Mouse (Mus musculus): ENCODE results near the gene Sh3pxd2b. TPM values are rescaled to one million over a fixed set of nuclear protein-coding genes. Genes with fewer than 3 reads are reported as not detected.
A peak's percentile ranks its signal among the peaks of the same experiment; 100 is the strongest.

The Sh3pxd2b gene
- polyA plus RNA-seq, 1 experiment from 2014 or later: 10.0 TPM

GRCm38 (mm10) chr11:32376086-32376485 is 28.5 kb downstream of the Sh3pxd2b start:
- 95% methylated on average over 1 of the region's 1 CpGs for WGBS
- H3K4me1 ChIP-seq (ENCODE audit: control insufficient read depth, insufficient read depth, low read length): no peaks in the 10 kb centered on the region
- no peak overlapping the region for H3K4me2 ChIP-seq (ENCODE audit: low read depth, low read length)
- H3K9ac ChIP-seq (ENCODE audit: low read length): no peak overlapping the region
- H3K4me3 ChIP-seq (ENCODE audit: low read length): no peak overlapping the region
- H3K27me3 ChIP-seq (ENCODE audit: control insufficient read depth, insufficient read depth, low read length): no peaks in the 10 kb centered on the region
- H3K36me3 ChIP-seq (ENCODE audit: control insufficient read depth, insufficient read depth): peaks cover 12% of the 10 kb centered on the region
- ATAC-seq (replicated peaks; ENCODE audit: extremely low read depth, insufficient read depth, low FRiP score): no peak
- H3K27ac ChIP-seq (ENCODE audit: low read length): no peak overlapping the region
- H3K9me3 ChIP-seq (replicated peaks; ENCODE audit: control insufficient read depth, low read length): no peaks in the 10 kb centered on the region

- H3K27me3 ChIP-seq (ENCODE audit: control insufficient read depth, insufficient read depth, low read length): no peaks in the 10 kb centered on the region
- no peak overlapping the region for H3K27ac ChIP-seq (ENCODE audit: low read length)
- H3K4me1 ChIP-seq (ENCODE audit: control insufficient read depth, insufficient read depth, low read length): peaks cover 11% of the 10 kb centered on the region; the same call in 1 of the 2 replicates
- H3K36me3 ChIP-seq (ENCODE audit: control insufficient read depth, insufficient read depth): peaks cover 14% of the 10 kb centered on the region
- no peak overlapping the region for H3K9ac ChIP-seq (ENCODE audit: low read length)
- no peak overlapping the region for H3K4me3 ChIP-seq (ENCODE audit: low read length)
- ATAC-seq (replicated peaks; ENCODE audit: extremely low read depth, insufficient read depth, low FRiP score): no peak
- H3K9me3 ChIP-seq (replicated peaks; ENCODE audit: control insufficient read depth, low read length): no peaks in the 10 kb centered on the region
- no peak overlapping the region for H3K4me2 ChIP-seq (ENCODE audit: low read depth, low read length)
Measured at GRCm38 (mm10) chr11:32379910-32380309, 32.3 kb downstream of the Sh3pxd2b start.

GRCm38 (mm10) chr11:32383341-32384134 is 35.9 kb downstream of the Sh3pxd2b start:
- Histone ChIP-seq H3K36me3 (ENCODE audit: control insufficient read depth, insufficient read depth) (peaks cover 9% of the 10 kb centered on the region), H3K4me3 (ENCODE audit: low read length) (no peak overlapping the region), H3K9me3 (replicated peaks; ENCODE audit: control insufficient read depth, low read length) (no peaks in the 10 kb centered on the region), H3K4me1 (ENCODE audit: control insufficient read depth, insufficient read depth, low read length) (peaks cover 11% of the 10 kb centered on the region; the same call in 1 of the 2 replicates), H3K4me2 (ENCODE audit: low read depth, low read length) (no peak overlapping the region), H3K9ac (ENCODE audit: low read length) (no peak overlapping the region), H3K27ac (ENCODE audit: low read length) (peak overlapping the region; percentile 90), H3K27me3 (ENCODE audit: control insufficient read depth, insufficient read depth, low read length) (no peaks in the 10 kb centered on the region)
- ATAC-seq (replicated peaks; ENCODE audit: extremely low read depth, insufficient read depth, low FRiP score): peak; percentile 93
- 38% methylated on average over 10 of the region's 10 CpGs for WGBS

DNA sequence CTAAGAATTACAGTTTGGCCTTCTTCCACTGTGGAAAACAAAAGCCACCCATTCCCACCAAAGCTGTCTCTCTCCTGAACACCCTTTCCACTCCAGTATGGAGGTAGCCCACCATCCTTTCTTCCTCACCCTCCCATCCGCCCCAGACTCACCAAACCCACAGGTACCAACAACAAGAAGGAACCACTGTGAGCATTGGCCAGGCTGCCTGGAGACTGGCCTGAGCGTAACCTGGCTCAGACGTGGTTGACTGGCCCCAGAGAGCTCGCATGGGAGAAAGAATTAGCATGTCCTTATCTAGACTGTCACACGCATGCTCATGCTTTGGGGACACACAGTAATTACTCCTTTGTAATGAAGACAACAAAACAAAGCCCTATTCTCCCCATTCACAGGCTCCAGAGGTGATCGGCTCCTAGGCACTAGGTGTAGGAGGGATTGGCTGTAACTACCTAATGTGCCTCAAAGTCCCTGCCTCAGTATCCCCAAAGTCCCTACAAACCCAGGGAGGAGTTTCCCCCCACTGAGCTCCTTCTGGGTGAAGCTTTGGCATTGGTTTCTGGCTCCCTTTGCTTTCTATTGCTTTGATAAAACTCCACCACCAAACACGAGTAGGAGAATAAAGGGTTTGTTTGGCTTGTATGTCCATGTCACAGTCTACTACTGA is 36.6 kb downstream of the Sh3pxd2b start:
- peaks cover 11% of the 10 kb centered on the region; the same call in 1 of the 2 replicates for H3K4me1 ChIP-seq (ENCODE audit: control insufficient read depth, insufficient read depth, low read length)
- no peak overlapping the region for H3K4me2 ChIP-seq (ENCODE audit: low read depth, low read length)
- no peaks in the 10 kb centered on the region for H3K9me3 ChIP-seq (replicated peaks; ENCODE audit: control insufficient read depth, low read length)
- H3K36me3 ChIP-seq (ENCODE audit: control insufficient read depth, insufficient read depth): peaks cover 9% of the 10 kb centered on the region
- H3K9ac ChIP-seq (ENCODE audit: low read length): no peak overlapping the region
- peak; percentile 8; the same call in 1 of the 2 replicates for ATAC-seq (replicated peaks; ENCODE audit: extremely low read depth, insufficient read depth, low FRiP score)
- WGBS: 64% methylated on average over 7 of the region's 7 CpGs
- no peaks in the 10 kb centered on the region for H3K27me3 ChIP-seq (ENCODE audit: control insufficient read depth, insufficient read depth, low read length)
- peak overlapping the region; percentile 90 for H3K27ac ChIP-seq (ENCODE audit: low read length)
- H3K4me3 ChIP-seq (ENCODE audit: low read length): no peak overlapping the region

DNA sequence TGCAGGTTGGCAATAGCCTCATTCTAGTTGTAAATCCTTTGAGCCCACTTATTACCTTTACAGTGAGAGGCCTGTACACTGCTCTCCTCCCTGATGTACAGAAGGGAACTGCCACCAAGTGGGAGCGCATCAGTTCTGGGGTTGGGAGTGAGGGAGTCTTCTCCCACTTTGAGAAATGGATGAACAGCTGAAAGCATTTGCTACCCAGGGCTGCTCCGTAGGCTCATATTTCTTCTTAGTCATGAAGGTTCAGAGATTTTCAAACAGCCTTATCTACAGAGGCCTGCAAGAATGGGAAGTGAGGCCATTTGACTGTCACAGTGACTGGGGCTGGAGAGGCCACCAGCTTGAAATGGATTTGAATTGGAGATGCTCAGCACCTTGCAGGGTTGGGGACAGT is 38.4 kb downstream of the Sh3pxd2b start:
- H3K4me2 ChIP-seq (ENCODE audit: low read depth, low read length): no peak overlapping the region
- WGBS: 73% methylated on average over 2 of the region's 2 CpGs
- ATAC-seq (replicated peaks; ENCODE audit: extremely low read depth, insufficient read depth, low FRiP score): no peak
- no peak overlapping the region for H3K9ac ChIP-seq (ENCODE audit: low read length)
- no peak overlapping the region for H3K4me3 ChIP-seq (ENCODE audit: low read length)
- H3K27me3 ChIP-seq (ENCODE audit: control insufficient read depth, insufficient read depth, low read length): no peaks in the 10 kb centered on the region
- H3K9me3 ChIP-seq (replicated peaks; ENCODE audit: control insufficient read depth, low read length): no peaks in the 10 kb centered on the region
- peaks cover 11% of the 10 kb centered on the region; the same call in 1 of the 2 replicates for H3K4me1 ChIP-seq (ENCODE audit: control insufficient read depth, insufficient read depth, low read length)
- H3K27ac ChIP-seq (ENCODE audit: low read length): no peak overlapping the region
- H3K36me3 ChIP-seq (ENCODE audit: control insufficient read depth, insufficient read depth): peaks cover 9% of the 10 kb centered on the region

- H3K36me3 ChIP-seq (ENCODE audit: control insufficient read depth, insufficient read depth): no peaks in the 10 kb centered on the region
- ATAC-seq (replicated peaks; ENCODE audit: extremely low read depth, insufficient read depth, low FRiP score): no peak
- 76% methylated on average over 2 of the region's 2 CpGs for WGBS
- no peaks in the 10 kb centered on the region for H3K9me3 ChIP-seq (replicated peaks; ENCODE audit: control insufficient read depth, low read length)
- H3K4me3 ChIP-seq (ENCODE audit: low read length): no peak overlapping the region
- H3K4me2 ChIP-seq (ENCODE audit: low read depth, low read length): no peak overlapping the region
- no peak overlapping the region for H3K9ac ChIP-seq (ENCODE audit: low read length)
- H3K27ac ChIP-seq (ENCODE audit: low read length): no peak overlapping the region
- H3K4me1 ChIP-seq (ENCODE audit: control insufficient read depth, insufficient read depth, low read length): peaks cover 9% of the 10 kb centered on the region; the same call in 1 of the 2 replicates
- H3K27me3 ChIP-seq (ENCODE audit: control insufficient read depth, insufficient read depth, low read length): no peaks in the 10 kb centered on the region
Measured at GRCm38 (mm10) chr11:32388064-32388463, 40.4 kb downstream of the Sh3pxd2b start.

- H3K27ac ChIP-seq (ENCODE audit: low read length): no peak overlapping the region
- no peaks in the 10 kb centered on the region for H3K9me3 ChIP-seq (replicated peaks; ENCODE audit: control insufficient read depth, low read length)
- H3K4me3 ChIP-seq (ENCODE audit: low read length): no peak overlapping the region
- H3K4me1 ChIP-seq (ENCODE audit: control insufficient read depth, insufficient read depth, low read length): peaks cover under 1% of the 10 kb centered on the region; the same call in 1 of the 2 replicates
- no peak for ATAC-seq (replicated peaks; ENCODE audit: extremely low read depth, insufficient read depth, low FRiP score)
- no peak overlapping the region for H3K9ac ChIP-seq (ENCODE audit: low read length)
- no peak overlapping the region for H3K4me2 ChIP-seq (ENCODE audit: low read depth, low read length)
- 70% methylated on average over 2 of the region's 2 CpGs for WGBS
- H3K27me3 ChIP-seq (ENCODE audit: control insufficient read depth, insufficient read depth, low read length): no peaks in the 10 kb centered on the region
- peaks cover 6% of the 10 kb centered on the region; the same call in 1 of the 2 replicates for H3K36me3 ChIP-seq (ENCODE audit: control insufficient read depth, insufficient read depth)
Measured at GRCm38 (mm10) chr11:32393095-32393494, 45.5 kb downstream of the Sh3pxd2b start.

DNA sequence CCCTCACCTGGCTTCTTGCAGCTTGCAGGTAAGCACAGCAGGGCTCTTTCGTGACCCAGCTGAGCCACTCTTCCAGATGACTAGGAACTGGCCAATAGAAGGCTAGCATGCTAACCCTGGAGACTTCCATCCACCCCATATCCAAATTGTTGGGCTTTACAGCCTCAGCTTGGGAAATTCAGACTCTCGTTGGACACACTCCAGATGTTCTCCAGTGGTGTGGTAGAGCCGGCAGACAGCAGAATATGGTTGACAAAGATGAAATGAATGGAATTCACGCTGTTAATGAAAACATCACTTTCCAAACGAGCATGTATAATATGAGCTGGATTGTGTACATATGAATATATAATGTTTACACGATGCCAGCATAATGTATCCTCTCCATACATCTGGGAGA is 48.2 kb downstream of the Sh3pxd2b start:
- H3K4me1 ChIP-seq (ENCODE audit: control insufficient read depth, insufficient read depth, low read length): peaks cover 9% of the 10 kb centered on the region
- no peak overlapping the region for H3K4me3 ChIP-seq (ENCODE audit: low read length)
- no peaks in the 10 kb centered on the region for H3K9me3 ChIP-seq (replicated peaks; ENCODE audit: control insufficient read depth, low read length)
- H3K9ac ChIP-seq (ENCODE audit: low read length): no peak overlapping the region
- ATAC-seq (replicated peaks; ENCODE audit: extremely low read depth, insufficient read depth, low FRiP score): no peak
- peaks cover 6% of the 10 kb centered on the region; the same call in 1 of the 2 replicates for H3K36me3 ChIP-seq (ENCODE audit: control insufficient read depth, insufficient read depth)
- no peak overlapping the region for H3K4me2 ChIP-seq (ENCODE audit: low read depth, low read length)
- 73% methylated on average over 6 of the region's 6 CpGs for WGBS
- H3K27me3 ChIP-seq (ENCODE audit: control insufficient read depth, insufficient read depth, low read length): no peaks in the 10 kb centered on the region
- no peak overlapping the region for H3K27ac ChIP-seq (ENCODE audit: low read length)

GRCm38 (mm10) chr11:32398446-32398845 is 50.8 kb downstream of the Sh3pxd2b start:
- H3K27me3 ChIP-seq (ENCODE audit: control insufficient read depth, insufficient read depth, low read length): no peaks in the 10 kb centered on the region
- H3K4me2 ChIP-seq (ENCODE audit: low read depth, low read length): no peak overlapping the region
- no peak overlapping the region for H3K9ac ChIP-seq (ENCODE audit: low read length)
- ATAC-seq (replicated peaks; ENCODE audit: extremely low read depth, insufficient read depth, low FRiP score): no peak
- WGBS: 33% methylated on average over 2 of the region's 2 CpGs
- no peak overlapping the region for H3K4me3 ChIP-seq (ENCODE audit: low read length)
- peaks cover 6% of the 10 kb centered on the region; the same call in 1 of the 2 replicates for H3K36me3 ChIP-seq (ENCODE audit: control insufficient read depth, insufficient read depth)
- H3K4me1 ChIP-seq (ENCODE audit: control insufficient read depth, insufficient read depth, low read length): peaks cover 9% of the 10 kb centered on the region
- peak overlapping the region; percentile 26; the same call in 1 of the 2 replicates for H3K27ac ChIP-seq (ENCODE audit: low read length)
- H3K9me3 ChIP-seq (replicated peaks; ENCODE audit: control insufficient read depth, low read length): no peaks in the 10 kb centered on the region

Measured in heart, embryonic 16.5 days (tissue).